Mouse (Mus musculus) spleen, adult 2 months (tissue): ENCODE data around the gene Skil.

Source experiments
- CTCF ChIP-seq: fragments of 200-500 bp; IDR thresholded peaks from 2 replicates; pipeline ENCODE4 v1.5.1; 2011; ENCODE audit warnings: mild to moderate bottlenecking, inconsistent platforms; ENCODE audit not compliant: insufficient read depth, insufficient read length, insufficient replicate concordance; ENCODE audit errors: extremely low read depth
- POLR2A ChIP-seq: fragments of 200-500 bp; IDR thresholded peaks from 2 replicates; pipeline ENCODE4 v1.6.1; 2011; ENCODE audit warnings: low read depth, low read length, inconsistent platforms

GRCm38 (mm10) chr3:31049087-31049486, 45.8 kb upstream of the Skil start:
- TF ChIP-seq POLR2A, result no peak
- no peak for TF ChIP-seq CTCF
